Mouse (Mus musculus): ENCODE measurements around the gene Kcnip3.

The Kcnip3 gene

GRCm38 (mm10) chr2:127514380-127515124 is 7.3 kb downstream of the Kcnip3 start:
- DNase-seq: no peak

- DNase-seq: peak; percentile 41
Observed at GRCm38 (mm10) chr2:127513244-127513643, 8.7 kb downstream of the Kcnip3 start.

GRCm38 (mm10) chr2:127511426-127511825 is 10.5 kb downstream of the Kcnip3 start:
- no peak for DNase-seq

- no peak for DNase-seq
Observed at GRCm38 (mm10) chr2:127507967-127508660, 13.8 kb downstream of the Kcnip3 start.

GRCm38 (mm10) chr2:127507077-127507774 is 14.7 kb downstream of the Kcnip3 start:
- peak; percentile 83 for DNase-seq

GRCm38 (mm10) chr2:127506131-127506632 is 15.7 kb downstream of the Kcnip3 start:
- no peak for DNase-seq

GRCm38 (mm10) chr2:127505196-127505595 is 16.7 kb downstream of the Kcnip3 start:
- no peak for DNase-seq

GRCm38 (mm10) chr2:127503751-127504549 is 17.9 kb downstream of the Kcnip3 start:
- no peak for DNase-seq

- DNase-seq: peak; percentile 63
Observed at GRCm38 (mm10) chr2:127501061-127501460, 20.8 kb downstream of the Kcnip3 start.

- no peak for DNase-seq
Observed at GRCm38 (mm10) chr2:127498750-127499149, 23.1 kb downstream of the Kcnip3 start.

- DNase-seq: no peak
Observed at GRCm38 (mm10) chr2:127496321-127496720, 25.6 kb downstream of the Kcnip3 start.

- peak; percentile 59 for DNase-seq
Observed at GRCm38 (mm10) chr2:127484476-127485170, 37.3 kb downstream of the Kcnip3 start.

GRCm38 (mm10) chr2:127483001-127483400 is 38.9 kb downstream of the Kcnip3 start:
- no peak for DNase-seq

- no peak for DNase-seq
Observed at GRCm38 (mm10) chr2:127482533-127482911, 39.4 kb downstream of the Kcnip3 start.

GRCm38 (mm10) chr2:127481841-127482532 is 39.9 kb downstream of the Kcnip3 start:
- no peak for DNase-seq

- DNase-seq: no peak
Observed at GRCm38 (mm10) chr2:127479763-127480162, 42.1 kb downstream of the Kcnip3 start.

- DNase-seq: no peak
Observed at GRCm38 (mm10) chr2:127479210-127479609, 42.7 kb downstream of the Kcnip3 start.

GRCm38 (mm10) chr2:127472279-127472678 is 49.6 kb downstream of the Kcnip3 start:
- DNase-seq: no peak

GRCm38 (mm10) chr2:127471281-127471680 is 50.6 kb downstream of the Kcnip3 start:
- DNase-seq: no peak

GRCm38 (mm10) chr2:127470661-127471060 is 51.2 kb downstream of the Kcnip3 start:
- no peak for DNase-seq

GRCm38 (mm10) chr2:127470183-127470582 is 51.7 kb downstream of the Kcnip3 start:
- DNase-seq: no peak
